ENCODE assay signal across 1 mouse cellular context in genomic region chr11:107479053-107479861, GRCm38 (mm10).
TF ChIP-seq lines count a peak whose summit lies in the region.

TSS of gene Psmd12 (plus strand) at chr11:107479484.

TF ChIP-seq in CH12.LX, 34 proteins besides CTCF, POLR2A, EP300 and RAD21 (continued from another document):
- TF ChIP-seq UBTF (IDR thresholded peaks at IDR 0.05; ENCODE audit: low read depth, low read length): no peak
- TF ChIP-seq ZNF384 (IDR thresholded peaks at IDR 0.05; ENCODE audit: low read depth, low read length): peak; percentile 68; the same call in 1 of the 2 replicates
- TF ChIP-seq IRF4 (IDR thresholded peaks at IDR 0.05; ENCODE audit: low read depth, low read length): peak; percentile 32; the same call in 1 of the 2 replicates
- 0 out of 2 replicates have a peak, but pooled peaks have one; percentile 40 for TF ChIP-seq MAFK (IDR thresholded peaks at IDR 0.05; ENCODE audit: insufficient replicate concordance, low read length)
- peak; percentile 91 for TF ChIP-seq ELF1 (IDR thresholded peaks at IDR 0.05; ENCODE audit: low read depth, low read length)
- TF ChIP-seq MEF2A (IDR thresholded peaks at IDR 0.05; ENCODE audit: borderline replicate concordance, low read depth, low read length): peak; percentile 67; the same call in 1 of the 2 replicates
- peak; percentile 95 for TF ChIP-seq TCF12 (IDR thresholded peaks at IDR 0.05; ENCODE audit: low read depth, low read length)
- no peak; the same call in 1 of the 2 replicates for TF ChIP-seq RCOR1 (conservative IDR thresholded peaks at IDR 0.05; ENCODE audit: low read depth, low read length)
- no peak for TF ChIP-seq JUN (IDR thresholded peaks at IDR 0.05; ENCODE audit: insufficient read depth, low read depth, low read length)
- TF ChIP-seq ZKSCAN1 (IDR thresholded peaks at IDR 0.05; ENCODE audit: borderline replicate concordance, low read depth, low read length): no peak
- TF ChIP-seq SIN3A (IDR thresholded peaks at IDR 0.05; ENCODE audit: low read length): peak; percentile 74
